Mouse (Mus musculus) spleen, postnatal 14 days (tissue): ENCODE measurements around the gene Olfr1201.

Experiments
- DNase-seq, 2 experiments: peaks; one replicate each; pipeline ENCODE4 v3.0.0; 2021 to 2022; ENCODE audit warnings: low spot score in 2 of 2

Olfr1201 gene

GRCm38 (mm10) chr2:88792736-88793135 lies at the start of gene Olfr1201:
Olfr1201 (plus strand) TSS chr2:88793036.
- DNase-seq: no peak

DNA sequence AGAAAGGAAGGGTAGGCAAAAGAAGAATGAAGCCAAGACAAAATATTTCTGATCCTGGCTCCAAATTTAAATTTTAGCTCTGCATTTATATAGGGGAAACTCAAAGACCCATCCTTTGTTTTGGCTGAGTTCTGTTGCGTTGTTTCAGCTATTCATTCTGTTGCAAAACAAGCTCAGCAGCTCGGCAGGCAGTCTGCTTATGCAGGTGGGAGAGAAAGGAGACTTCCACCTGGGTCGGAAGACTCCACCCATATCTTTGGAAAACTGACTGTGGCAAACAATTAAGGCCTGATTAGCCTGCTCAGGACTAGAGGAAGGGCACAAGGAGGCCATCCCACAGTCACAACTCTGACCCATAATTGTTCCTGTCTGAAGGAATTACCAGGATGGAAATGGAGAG lies 49.5 kb upstream of the Olfr1201 start:
- no peak for DNase-seq

DNA sequence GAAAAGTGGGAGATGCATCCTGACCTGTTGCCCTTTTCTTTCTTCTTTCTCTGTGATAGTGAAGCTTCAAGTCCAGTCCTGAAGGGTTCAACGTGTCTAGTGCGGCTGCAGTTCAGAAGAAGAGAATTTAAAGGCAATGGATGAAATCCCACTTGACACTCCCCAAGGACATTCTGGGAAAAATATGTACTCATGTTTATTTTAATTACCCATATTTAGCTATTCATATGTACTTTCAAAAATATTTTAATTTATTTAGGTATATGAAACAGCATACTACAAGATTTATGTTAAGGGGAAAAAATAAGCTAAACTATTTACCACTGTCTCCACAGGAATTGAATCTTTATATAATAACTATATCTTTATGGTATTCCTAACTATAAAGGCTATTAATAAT lies 41.6 kb upstream of the Olfr1201 start, which contains the start of gene Olfr1198:
Gene Olfr1198, minus strand, starts transcription at position 101 of the 400 bp plus-strand sequence.
- no peak for DNase-seq

DNA sequence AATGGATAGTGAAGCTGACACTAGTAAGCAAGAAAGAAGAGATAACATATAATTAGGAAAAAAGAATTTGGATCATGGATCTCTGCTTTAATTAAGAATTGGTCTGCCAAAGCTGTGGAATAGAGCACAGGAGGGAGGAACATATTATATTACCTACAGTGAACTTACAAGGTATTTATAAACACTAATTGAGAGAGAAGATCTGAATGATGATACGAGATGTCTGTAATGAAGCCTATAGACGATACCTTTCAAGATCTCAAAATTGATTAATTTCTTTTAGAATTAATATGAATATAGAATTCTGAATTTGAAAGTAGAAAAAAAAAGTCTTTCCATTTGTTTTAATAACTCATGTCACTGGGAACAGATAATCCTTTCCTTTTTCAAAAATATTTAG lies 32.5 kb upstream of the Olfr1201 start, which contains the start of gene Olfr1199:
Gene Olfr1199, minus strand, starts transcription at position 101 of the 400 bp plus-strand sequence.
- no peak for DNase-seq

- DNase-seq: no peak
Observed at GRCm38 (mm10) chr2:88770388-88770787, 22.4 kb upstream of the Olfr1201 start, which contains the start of gene Olfr1200. Olfr1200 (minus strand) TSS chr2:88770488.

GRCm38 (mm10) chr2:88814196-88814595 lies 21.4 kb downstream of the Olfr1201 start, which contains the start of gene Olfr1202:
Olfr1202 (plus strand) TSS chr2:88814496.
- no peak for DNase-seq

GRCm38 (mm10) chr2:88829437-88829836 lies 36.6 kb downstream of the Olfr1201 start, which contains the start of gene Olfr1205:
Olfr1205 (plus strand) TSS chr2:88829737.
- no peak for DNase-seq

DNA sequence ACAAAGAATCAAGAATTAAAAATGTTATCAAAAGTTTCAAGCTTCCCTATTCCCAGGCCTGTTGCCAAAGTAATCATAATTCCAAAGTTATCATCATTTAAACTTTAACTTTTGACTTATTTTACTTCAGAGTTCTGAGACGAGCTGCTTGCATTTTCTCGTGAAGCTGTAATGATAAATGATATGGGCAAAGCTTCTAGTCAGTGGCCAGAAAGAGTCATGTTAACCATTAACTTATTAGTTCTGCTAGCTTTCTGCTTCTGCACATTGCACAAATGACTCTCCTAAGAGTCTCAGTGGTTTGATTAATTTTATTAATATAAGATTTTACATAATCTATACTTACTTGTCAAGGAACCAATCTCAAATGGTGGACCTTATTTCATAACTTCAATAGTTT lies 45.6 kb downstream of the Olfr1201 start:
- DNase-seq: no peak
